ENCODE assay signal across 10 mouse cellular contexts in genomic region chr15:101412188-101412587, GRCm38 (mm10). TPM values are rescaled to one million over a fixed set of nuclear protein-coding genes. Genes with fewer than 3 reads are reported as not detected.
A peak's percentile ranks its signal among the peaks of the same experiment; 100 is the strongest.
DNase-seq lines count a peak whose midpoint lies in the region; ATAC-seq and TF ChIP-seq lines count a peak whose summit lies in the region.
"Had no signal": no experiment of that assay in that cellular context is flagged by ENCODE, and none has a peak within 500 bp of the region (broad histone marks: within the 10 kb centered on the region; RNA-seq: fewer than 3 reads in every experiment).

No protein-coding gene starts in this region.

- DNase-seq in large intestine, adult 2 months (ENCODE audit: low read depth, low spot score) = peak; percentile 64
- no peak for DNase-seq in layer of hippocampus, adult 18-20 months (ENCODE audit: low spot score in 2 of 2)
- no peak for DNase-seq in embryo, embryonic 11 days
- no peak for DNase-seq in B cell, adult 2 months

- H3K4me3 ChIP-seq in hindbrain, embryonic 13.5 days = no peak overlapping the region
- no peak overlapping the region for H3K4me3 ChIP-seq in hindbrain, embryonic 16.5 days (ENCODE audit: low read length)
- peak overlapping the region; percentile 45 for H3K4me3 ChIP-seq in intestine, embryonic 15.5 days (replicated peaks)
- peak overlapping the region; percentile 74 for H3K4me3 ChIP-seq in small intestine, adult 2 months (ENCODE audit: low read depth, low read length)
- H3K4me3 ChIP-seq: midbrain, embryonic 13.5 days had no signal

- H3K27me3 ChIP-seq in hindbrain, embryonic 13.5 days = peaks cover 35% of the 10 kb centered on the region
- H3K27me3 ChIP-seq in hindbrain, embryonic 16.5 days (replicated peaks; ENCODE audit: control insufficient read depth, insufficient read depth, low read length) = peaks cover 4% of the 10 kb centered on the region; the same call in 1 of the 2 replicates
- H3K27me3 ChIP-seq in intestine, embryonic 15.5 days (replicated peaks) = no peaks in the 10 kb centered on the region; the same call in 1 of the 2 replicates
- H3K27me3 ChIP-seq in small intestine, adult 2 months (ENCODE audit: control insufficient read depth, insufficient read depth, low read length) = no peaks in the 10 kb centered on the region

- H3K27ac ChIP-seq in hindbrain, embryonic 13.5 days = no peak overlapping the region
- no peak overlapping the region for H3K27ac ChIP-seq in hindbrain, embryonic 16.5 days (ENCODE audit: low read depth, low read length)
- peak overlapping the region; percentile 70 for H3K27ac ChIP-seq in intestine, embryonic 15.5 days
- H3K27ac ChIP-seq in small intestine, adult 2 months (ENCODE audit: insufficient read depth, low read depth, low read length) = peak overlapping the region; percentile 25
- H3K27ac ChIP-seq: midbrain, embryonic 13.5 days had no signal

- no peaks in the 10 kb centered on the region for H3K36me3 ChIP-seq in hindbrain, embryonic 13.5 days
- no peaks in the 10 kb centered on the region for H3K36me3 ChIP-seq in hindbrain, embryonic 16.5 days (ENCODE audit: control insufficient read depth, insufficient read depth, low read length)
- H3K36me3 ChIP-seq in intestine, embryonic 15.5 days = no peaks in the 10 kb centered on the region
- no peaks in the 10 kb centered on the region for H3K36me3 ChIP-seq in small intestine, adult 2 months (ENCODE audit: control insufficient read depth, insufficient read depth, low read length)
- H3K36me3 ChIP-seq: midbrain, embryonic 13.5 days had no signal

- 0 out of 2 replicates have a peak, but pooled peaks cover 4% of the 10 kb centered on the region for H3K4me1 ChIP-seq in hindbrain, embryonic 13.5 days (replicated peaks)
- H3K4me1 ChIP-seq in hindbrain, embryonic 16.5 days (ENCODE audit: control insufficient read depth, insufficient read depth, low read depth, low read length) = no peaks in the 10 kb centered on the region
- H3K4me1 ChIP-seq in intestine, embryonic 15.5 days (replicated peaks) = peaks cover 19% of the 10 kb centered on the region
- peaks cover 27% of the 10 kb centered on the region for H3K4me1 ChIP-seq in small intestine, adult 2 months (ENCODE audit: control insufficient read depth, insufficient read depth, insufficient read length, low read length)
- H3K4me1 ChIP-seq: midbrain, embryonic 13.5 days had no signal

- ATAC-seq in hindbrain, embryonic 13.5 days (ENCODE audit: low FRiP score) = no peak
- ATAC-seq in hindbrain, embryonic 16.5 days = no peak
- ATAC-seq in intestine, embryonic 15.5 days = peak; percentile 79
- ATAC-seq: forebrain, embryonic 16.5 days; midbrain, embryonic 13.5 days had no signal

- TF ChIP-seq POLR2A in small intestine, adult 2 months (IDR thresholded peaks at IDR 0.05; ENCODE audit: low read depth, low read length) = no peak; the same call in 1 of the 2 replicates

- no peaks in the 10 kb centered on the region for H3K9me3 ChIP-seq in hindbrain, embryonic 13.5 days
- H3K9me3 ChIP-seq in hindbrain, embryonic 16.5 days (ENCODE audit: control insufficient read depth, low read length) = no peaks in the 10 kb centered on the region
- no peaks in the 10 kb centered on the region for H3K9me3 ChIP-seq in intestine, embryonic 15.5 days
- H3K9me3 ChIP-seq: midbrain, embryonic 13.5 days had no signal

- no peak overlapping the region for H3K4me2 ChIP-seq in hindbrain, embryonic 13.5 days
- H3K4me2 ChIP-seq in hindbrain, embryonic 16.5 days (ENCODE audit: low read length) = no peak overlapping the region
- peak overlapping the region; percentile 61 for H3K4me2 ChIP-seq in intestine, embryonic 15.5 days (replicated peaks)
- H3K4me2 ChIP-seq: midbrain, embryonic 13.5 days had no signal

- peak overlapping the region; percentile 9; the same call in 1 of the 2 replicates for H3K9ac ChIP-seq in hindbrain, embryonic 13.5 days
- no peak overlapping the region for H3K9ac ChIP-seq in hindbrain, embryonic 16.5 days (ENCODE audit: low read depth, low read length)
- H3K9ac ChIP-seq in intestine, embryonic 15.5 days = peak overlapping the region; percentile 50
- H3K9ac ChIP-seq: midbrain, embryonic 13.5 days had no signal

- no peak for TF ChIP-seq CTCF in small intestine, adult 2 months (IDR thresholded peaks at IDR 0.05; ENCODE audit: extremely low read depth, insufficient read length, insufficient replicate concordance, low read depth, low read length)

- 32% methylated on average over 31 of the region's 31 CpGs for WGBS in hindbrain, embryonic 13.5 days
- WGBS in hindbrain, embryonic 16.5 days = 19% methylated on average over 28 of the region's 31 CpGs
- 18% methylated on average over 31 of the region's 31 CpGs for WGBS in intestine, embryonic 15.5 days
- 15% methylated on average over 31 of the region's 31 CpGs for WGBS in large intestine, adult 2 months
- WGBS in small intestine, adult 2 months = 24% methylated on average over 31 of the region's 31 CpGs

RNA-seq across cellular contexts. Expression of gene Krt7, which starts 1.3 kb away (rescaled TPM):
- polyA plus RNA-seq in hindbrain, embryonic 13.5 days (2015; fragmentation: Nextera tagmentation; extraction: Ambion mirVana) = 0.77 and 0.88 TPM in 2 replicates
- 1.1 and 1.3 TPM in 2 replicates for polyA plus RNA-seq in hindbrain, embryonic 16.5 days (2015; fragmentation: Nextera tagmentation; extraction: Ambion mirVana)
- 134 and 137 TPM in 2 replicates for polyA plus RNA-seq in intestine, embryonic 15.5 days (2015; fragmentation: Nextera tagmentation; extraction: Ambion mirVana)
- polyA plus RNA-seq in large intestine, adult 2 months (2012; rRNA removed) = 33.0 and 44.4 TPM in 2 replicates
- 35.1 and 43.1 TPM in 2 replicates for polyA plus RNA-seq in small intestine, adult 2 months (2012; rRNA removed)
- total RNA-seq in layer of hippocampus, adult 18-20 months (2021) = not detected

RNA-seq across cellular contexts. Expression of gene Krt87, which starts 26.4 kb away (rescaled TPM):
- polyA plus RNA-seq in hindbrain, embryonic 13.5 days (2015; fragmentation: Nextera tagmentation; extraction: Ambion mirVana) = 0.19 and 0.23 TPM in 2 replicates
- 1.0 and 1.2 TPM in 2 replicates for polyA plus RNA-seq in hindbrain, embryonic 16.5 days (2015; fragmentation: Nextera tagmentation; extraction: Ambion mirVana)
- 0.20 and 0.21 TPM in 2 replicates for polyA plus RNA-seq in intestine, embryonic 15.5 days (2015; fragmentation: Nextera tagmentation; extraction: Ambion mirVana)
- 0.62 and 1.3 TPM in 2 replicates for polyA plus RNA-seq in large intestine, adult 2 months (2012; rRNA removed)
- polyA plus RNA-seq in small intestine, adult 2 months (2012; rRNA removed) = 0.29 and 0.30 TPM in 2 replicates
- under 1 TPM; 0.18 to 0.40 TPM for total RNA-seq in layer of hippocampus, adult 18-20 months (2021)

RNA-seq across cellular contexts. Expression of gene Krt88, which starts 35.4 kb away (rescaled TPM):
- not detected in 2 replicates for polyA plus RNA-seq in hindbrain, embryonic 13.5 days (2015; fragmentation: Nextera tagmentation; extraction: Ambion mirVana)
- not detected in 2 replicates for polyA plus RNA-seq in hindbrain, embryonic 16.5 days (2015; fragmentation: Nextera tagmentation; extraction: Ambion mirVana)
- not detected in 2 replicates for polyA plus RNA-seq in intestine, embryonic 15.5 days (2015; fragmentation: Nextera tagmentation; extraction: Ambion mirVana)
- 0.09 and 0.12 TPM in 2 replicates for polyA plus RNA-seq in large intestine, adult 2 months (2012; rRNA removed)
- not detected in 2 replicates for polyA plus RNA-seq in small intestine, adult 2 months (2012; rRNA removed)
- total RNA-seq in layer of hippocampus, adult 18-20 months (2021) = not detected
- polyA plus RNA-seq: forebrain, embryonic 16.5 days; midbrain, embryonic 13.5 days had no signal

RNA-seq across cellular contexts. Expression of gene Krt80, which starts 42.2 kb away (rescaled TPM):
- polyA plus RNA-seq in hindbrain, embryonic 13.5 days (2015; fragmentation: Nextera tagmentation; extraction: Ambion mirVana) = 0.09 and 0.10 TPM in 2 replicates
- polyA plus RNA-seq in hindbrain, embryonic 16.5 days (2015; fragmentation: Nextera tagmentation; extraction: Ambion mirVana) = 0.25 and 0.38 TPM in 2 replicates
- polyA plus RNA-seq in intestine, embryonic 15.5 days (2015; fragmentation: Nextera tagmentation; extraction: Ambion mirVana) = 1.2 TPM in 2 replicates
- polyA plus RNA-seq in large intestine, adult 2 months (2012; rRNA removed) = 1.0 and 1.1 TPM in 2 replicates
- 0.61 and 2.5 TPM in 2 replicates for polyA plus RNA-seq in small intestine, adult 2 months (2012; rRNA removed)
- total RNA-seq in layer of hippocampus, adult 18-20 months (2021) = under 1 TPM; 0.25 to 0.40 TPM

RNA-seq across cellular contexts. Expression of gene Krt81, which starts 51.4 kb away (rescaled TPM):
- not detected in 2 replicates for polyA plus RNA-seq in hindbrain, embryonic 13.5 days (2015; fragmentation: Nextera tagmentation; extraction: Ambion mirVana)
- polyA plus RNA-seq in hindbrain, embryonic 16.5 days (2015; fragmentation: Nextera tagmentation; extraction: Ambion mirVana) = 0.20 TPM in 1 of 2 replicates, not detected in the other
- polyA plus RNA-seq in intestine, embryonic 15.5 days (2015; fragmentation: Nextera tagmentation; extraction: Ambion mirVana) = not detected in 2 replicates
- polyA plus RNA-seq in large intestine, adult 2 months (2012; rRNA removed) = not detected in 2 replicates
- polyA plus RNA-seq in small intestine, adult 2 months (2012; rRNA removed) = not detected in 2 replicates
- total RNA-seq in layer of hippocampus, adult 18-20 months (2021) = not detected
- polyA plus RNA-seq: forebrain, embryonic 16.5 days; midbrain, embryonic 13.5 days had no signal

Comparison
In these comparisons a context has a peak if more than half of its experiments do, and no peak if none do; other contexts are left out.
1. H3K27ac ChIP-seq: peak in intestine, embryonic 15.5 days (single experiment) and small intestine, adult 2 months (single experiment); none in hindbrain, embryonic 13.5 days (single experiment) and hindbrain, embryonic 16.5 days (single experiment).
2. H3K4me3 ChIP-seq: peak in intestine, embryonic 15.5 days (single experiment) and small intestine, adult 2 months (single experiment); none in hindbrain, embryonic 13.5 days (single experiment) and hindbrain, embryonic 16.5 days (single experiment).
3. RNA of gene Krt7, which starts 1.3 kb away (polyA plus RNA-seq): 134 to 137 TPM in intestine, embryonic 15.5 days, 33.0 to 44.4 TPM in large intestine, adult 2 months and 35.1 to 43.1 TPM in small intestine, adult 2 months; 1.1 to 1.3 TPM in hindbrain, embryonic 16.5 days and 0.77 to 0.88 TPM in hindbrain, embryonic 13.5 days; every median in the first group is over 10 times any median in the second.